11 mouse cellular contexts compared by ENCODE assay signal in the genomic region with DNA sequence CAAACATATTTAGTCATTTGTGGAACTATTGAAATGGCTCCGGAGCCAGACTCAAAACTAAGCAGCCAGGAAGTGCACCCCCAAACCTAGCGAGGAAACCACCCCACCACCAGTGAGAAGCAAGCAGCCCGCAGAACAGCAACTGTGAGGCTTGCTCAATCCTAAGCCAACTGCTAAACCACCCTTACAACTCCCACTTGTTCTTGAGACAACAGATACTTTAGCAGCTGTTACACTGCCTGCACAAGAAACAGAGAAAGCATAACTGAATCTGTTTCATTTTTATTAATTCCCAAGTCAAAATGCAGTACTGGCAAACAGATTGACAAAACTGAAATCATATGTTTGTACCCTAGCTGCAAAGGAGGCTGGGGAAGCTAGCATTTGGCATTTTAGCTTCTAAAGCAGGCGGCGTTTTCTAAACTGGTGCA. TPM values are rescaled to one million over a fixed set of nuclear protein-coding genes. Genes with fewer than 3 reads are reported as not detected.
A peak's percentile ranks its signal among the peaks of the same experiment; 100 is the strongest.
DNase-seq lines count a peak whose midpoint lies in the region; ATAC-seq lines count a peak whose summit lies in the region.
"Had no signal": no experiment of that assay in that cellular context is flagged by ENCODE, and none has a peak within 500 bp of the region (broad histone marks: within the 10 kb centered on the region; RNA-seq: fewer than 3 reads in every experiment).

No protein-coding gene starts in this region.

- no peaks in the 10 kb centered on the region for H3K36me3 ChIP-seq in liver, embryonic 11.5 days (ENCODE audit: control insufficient read depth, insufficient read depth, low read length)
- no peaks in the 10 kb centered on the region for H3K36me3 ChIP-seq in intestine, embryonic 15.5 days
- H3K36me3 ChIP-seq: G1E; kidney, embryonic 15.5 days; midbrain, embryonic 13.5 days had no signal

- H3K4me1 ChIP-seq in liver, embryonic 11.5 days (replicated peaks; ENCODE audit: control insufficient read depth, insufficient read depth, low read length): no peaks in the 10 kb centered on the region
- no peaks in the 10 kb centered on the region for H3K4me1 ChIP-seq in intestine, embryonic 15.5 days (replicated peaks)
- H3K4me1 ChIP-seq: kidney, embryonic 15.5 days; midbrain, embryonic 13.5 days had no signal

- H3K4me2 ChIP-seq in liver, embryonic 11.5 days: no peak overlapping the region
- no peak overlapping the region for H3K4me2 ChIP-seq in intestine, embryonic 15.5 days (replicated peaks)
- H3K4me2 ChIP-seq: kidney, embryonic 15.5 days; midbrain, embryonic 13.5 days had no signal

- 70% methylated on average over 5 of the region's 5 CpGs for WGBS in liver, embryonic 11.5 days
- 80% methylated on average over 5 of the region's 5 CpGs for WGBS in intestine, embryonic 15.5 days

- H3K27ac ChIP-seq in liver, embryonic 11.5 days (ENCODE audit: low read depth, low read length): no peak overlapping the region
- no peak overlapping the region for H3K27ac ChIP-seq in intestine, embryonic 15.5 days
- H3K27ac ChIP-seq: kidney, embryonic 15.5 days; midbrain, embryonic 13.5 days had no signal

- DNase-seq in liver: peak; percentile 27
- no peak for DNase-seq in liver, embryonic 11.5 days (ENCODE audit: low spot score)
- DNase-seq in frontal cortex, postnatal 36 days (ENCODE audit: low spot score in 2 of 2): peak; percentile 48 to 72
- DNase-seq in thymus, postnatal 14 days: peak; percentile 77
- no peak for DNase-seq in gastrocnemius, postnatal 4 days (ENCODE audit: low spot score in 2 of 2)
- DNase-seq in MN1 (ENCODE audit: low spot score): no peak

- no peak for ATAC-seq in liver, embryonic 11.5 days (replicated peaks; ENCODE audit: low FRiP score)
- peak; percentile 78 for ATAC-seq in megakaryocyte, adult 5-6 weeks (ENCODE audit: poor library complexity, severe bottlenecking)
- no peak for ATAC-seq in intestine, embryonic 15.5 days
- ATAC-seq: midbrain, embryonic 13.5 days had no signal

- no peak overlapping the region for H3K4me3 ChIP-seq in liver, embryonic 11.5 days (ENCODE audit: low read depth, low read length)
- H3K4me3 ChIP-seq in intestine, embryonic 15.5 days (replicated peaks): no peak overlapping the region
- H3K4me3 ChIP-seq: kidney, embryonic 15.5 days; midbrain, embryonic 13.5 days had no signal

- H3K27me3 ChIP-seq in liver, embryonic 11.5 days (replicated peaks; ENCODE audit: control insufficient read depth, insufficient read depth, low read length): no peaks in the 10 kb centered on the region
- H3K27me3 ChIP-seq in intestine, embryonic 15.5 days (replicated peaks): no peaks in the 10 kb centered on the region
- H3K27me3 ChIP-seq: kidney, embryonic 15.5 days; midbrain, embryonic 13.5 days had no signal

- no peak overlapping the region for H3K9ac ChIP-seq in liver, embryonic 11.5 days (ENCODE audit: low read depth, low read length)
- no peak overlapping the region for H3K9ac ChIP-seq in intestine, embryonic 15.5 days
- H3K9ac ChIP-seq: kidney, embryonic 15.5 days; midbrain, embryonic 13.5 days had no signal

- no peaks in the 10 kb centered on the region for H3K9me3 ChIP-seq in liver, embryonic 11.5 days (ENCODE audit: control insufficient read depth, low read length)
- H3K9me3 ChIP-seq in intestine, embryonic 15.5 days: no peaks in the 10 kb centered on the region
- H3K9me3 ChIP-seq: kidney, embryonic 15.5 days; midbrain, embryonic 13.5 days had no signal

RNA-seq across cellular contexts. Expression of a gene that starts 23.2 kb away (rescaled TPM):
- 6.1 and 6.3 TPM in 2 replicates for polyA plus RNA-seq in liver, embryonic 11.5 days (2014; fragmentation: Nextera tagmentation; extraction: Ambion mirVana)
- total RNA-seq in megakaryocyte, adult 5-6 weeks (2015): 92.0 and 102 TPM in 2 replicates
- 62.3 and 71.4 TPM in 2 replicates for total RNA-seq in megakaryocyte, adult 5-6 weeks (2017)
- total RNA-seq in gastrocnemius, postnatal 4 days (2021): 10 to 100 TPM; 19.6 to 22.2 TPM
- polyA plus RNA-seq in intestine, embryonic 15.5 days (2015; fragmentation: Nextera tagmentation; extraction: Ambion mirVana): 8.5 and 8.8 TPM in 2 replicates
- polyA plus RNA-seq: G1E had no signal

Comparison
In these comparisons a context has a peak if more than half of its experiments do, and no peak if none do; other contexts are left out.
1. DNase-seq: peak in liver (single experiment), frontal cortex, postnatal 36 days (2 of 2) and thymus, postnatal 14 days (single experiment); none in liver, embryonic 11.5 days (single experiment), gastrocnemius, postnatal 4 days (0 of 2) and MN1 (single experiment).